In the genomic region with DNA sequence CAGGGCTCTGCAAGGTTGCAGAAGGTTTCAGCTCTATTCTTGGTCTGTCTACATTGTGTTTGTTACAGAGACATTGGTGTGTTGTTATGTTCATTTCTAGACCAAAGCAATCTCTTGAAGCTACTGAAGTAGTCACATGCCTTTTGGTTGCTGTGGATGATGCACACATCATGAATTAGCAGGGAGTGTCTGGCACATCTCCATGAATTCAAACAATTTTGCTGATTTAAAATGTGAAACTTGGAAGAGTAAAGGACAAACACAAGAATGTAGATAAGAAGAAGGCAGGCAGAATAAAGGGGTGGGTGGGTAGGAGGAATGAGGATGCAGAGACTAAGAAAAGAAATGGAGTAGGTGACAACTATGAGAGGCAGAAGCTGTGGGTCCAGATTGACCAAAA, we compare ENCODE assay signal across 18 mouse cellular contexts.
DNase-seq lines count a peak whose midpoint lies in the region; ATAC-seq lines count a peak whose summit lies in the region.
"Had no signal": no experiment of that assay in that cellular context is flagged by ENCODE, and none has a peak within 500 bp of the region (broad histone marks: within the 10 kb centered on the region; RNA-seq: fewer than 3 reads in every experiment).

No protein-coding gene starts in this region.

- H3K27me3 ChIP-seq in lung, embryonic 16.5 days (ENCODE audit: control insufficient read depth, insufficient read depth, low read depth, low read length), result no peaks in the 10 kb centered on the region
- H3K27me3 ChIP-seq in limb, embryonic 10.5 days (ENCODE audit: low read depth, poor library complexity, severe bottlenecking), result no peaks in the 10 kb centered on the region
- H3K27me3 ChIP-seq: limb, embryonic 13.5 days; neural tube, embryonic 15.5 days had no signal

- H3K4me1 ChIP-seq in lung, embryonic 16.5 days (replicated peaks; ENCODE audit: control insufficient read depth, insufficient read depth, low read length), result peaks cover 3% of the 10 kb centered on the region; the same call in 1 of the 2 replicates
- 0 out of 2 replicates have a peak, but pooled peaks cover 2% of the 10 kb centered on the region for H3K4me1 ChIP-seq in limb, embryonic 10.5 days
- H3K4me1 ChIP-seq: hindbrain, embryonic 10.5 days; limb, embryonic 13.5 days; neural tube, embryonic 15.5 days had no signal

- H3K4me2 ChIP-seq in lung, embryonic 16.5 days (ENCODE audit: low read depth, low read length), result no peak overlapping the region
- H3K4me2 ChIP-seq: limb, embryonic 13.5 days; neural tube, embryonic 15.5 days had no signal

- H3K36me3 ChIP-seq in lung, embryonic 16.5 days (ENCODE audit: control insufficient read depth, insufficient read depth, low read length), result no peaks in the 10 kb centered on the region
- H3K36me3 ChIP-seq in limb, embryonic 10.5 days, result no peaks in the 10 kb centered on the region
- H3K36me3 ChIP-seq: hindbrain, embryonic 10.5 days; limb, embryonic 13.5 days; neural tube, embryonic 15.5 days had no signal

- ATAC-seq in lung, embryonic 16.5 days (ENCODE audit: low read depth), result peak; percentile 80

- intact Hi-C loops in left cerebral cortex, postnatal 14 days (cut with DNase I), result no loop called here

- no peaks in the 10 kb centered on the region for H3K9me3 ChIP-seq in lung, embryonic 16.5 days (ENCODE audit: control insufficient read depth, low read length)
- H3K9me3 ChIP-seq in limb, embryonic 10.5 days (replicated peaks), result no peaks in the 10 kb centered on the region
- H3K9me3 ChIP-seq: hindbrain, embryonic 10.5 days; limb, embryonic 13.5 days; neural tube, embryonic 15.5 days had no signal

- DNase-seq in frontal cortex, adult 2 months (ENCODE audit: extremely low spot score in 1 of 2, low spot score in 1 of 2), result peak; percentile 25 to 66
- no peak for DNase-seq in frontal cortex, postnatal 10 days (ENCODE audit: low spot score in 2 of 2)
- DNase-seq in lung, postnatal 4 days, result no peak
- DNase-seq in left cerebral cortex, postnatal 14 days (ENCODE audit: low spot score in 2 of 2), result peak; percentile 13 to 31
- DNase-seq in limb, embryonic 10.5 days (ENCODE audit: low spot score), result no peak
- no peak for DNase-seq in spleen, postnatal 4 days (ENCODE audit: low spot score in 2 of 2)
- DNase-seq: adrenal gland, adult 2 months; cerebellum, adult 11-12 months; cerebellum, postnatal 25 days; kidney, adult 18-20 months; kidney, postnatal 14 days; midbrain, embryonic 14.5 days had no signal

- H3K4me3 ChIP-seq in lung, embryonic 16.5 days (ENCODE audit: low read length), result no peak overlapping the region
- H3K4me3 ChIP-seq in limb, embryonic 10.5 days, result no peak overlapping the region
- H3K4me3 ChIP-seq: hindbrain, embryonic 10.5 days; limb, embryonic 13.5 days; myocyte; neural tube, embryonic 15.5 days had no signal

- H3K27ac ChIP-seq in lung, embryonic 16.5 days (ENCODE audit: low read length), result no peak overlapping the region
- no peak overlapping the region for H3K27ac ChIP-seq in limb, embryonic 10.5 days
- H3K27ac ChIP-seq: hindbrain, embryonic 10.5 days; limb, embryonic 13.5 days; liver, embryonic 14.5 days; neural tube, embryonic 15.5 days had no signal

- no peak overlapping the region for H3K9ac ChIP-seq in lung, embryonic 16.5 days (ENCODE audit: low read length)
- H3K9ac ChIP-seq: limb, embryonic 13.5 days; liver, embryonic 14.5 days; neural tube, embryonic 15.5 days had no signal

Comparison
In these comparisons a context has a peak if more than half of its experiments do, and no peak if none do; other contexts are left out.
1. DNase-seq: peak in frontal cortex, adult 2 months (2 of 2) and left cerebral cortex, postnatal 14 days (2 of 2); none in frontal cortex, postnatal 10 days (0 of 2), lung, postnatal 4 days (0 of 2), limb, embryonic 10.5 days (single experiment) and spleen, postnatal 4 days (0 of 2).